Mouse (Mus musculus) embryonic facial prominence, embryonic 15.5 days (tissue): ENCODE results near the gene Ccdc87. TPM values are rescaled to one million over a fixed set of nuclear protein-coding genes. Genes with fewer than 3 reads are reported as not detected.
A peak's percentile ranks its signal among the peaks of the same experiment; 100 is the strongest.
"Not testable (repeated sequence)": the region's sequence is repeated elsewhere in the genome, so short reads cannot be mapped to it uniquely, and the experiment has no call there.

Source experiments
- ATAC-seq: fragments of 200-750 bp; cut with Nextera tagmentation; 2 replicates; pipeline ENCODE4 v1.8.0; 2017; ENCODE audit warnings: low read depth, moderate TSS enrichment; ENCODE audit not compliant: insufficient number of reproducible peaks, low FRiP score, low TSS enrichment
- H3K27ac ChIP-seq: fragments of 300-500 bp; sonication (generic); replicated peaks from 2 replicates; pipeline ENCODE4 v1.5.1; 2015; ENCODE audit warnings: mild to moderate bottlenecking, inconsistent platforms
- H3K27me3 ChIP-seq: fragments of 300-500 bp; sonication (generic); 2 replicates; pipeline ENCODE4 v1.6.1; 2015; ENCODE audit warnings: inconsistent platforms
- H3K36me3 ChIP-seq: fragments of 300-500 bp; sonication (generic); 2 replicates; pipeline ENCODE4 v1.6.1; 2015; ENCODE audit warnings: mild to moderate bottlenecking, inconsistent platforms
- H3K4me1 ChIP-seq: fragments of 300-500 bp; sonication (generic); 2 replicates; pipeline ENCODE4 v1.6.1; 2015; ENCODE audit warnings: inconsistent platforms
- H3K4me2 ChIP-seq: fragments of 300-500 bp; sonication (generic); replicated peaks from 2 replicates; pipeline ENCODE4 v1.6.1; 2015; ENCODE audit warnings: mild to moderate bottlenecking, inconsistent platforms
- H3K4me3 ChIP-seq: fragments of 300-500 bp; sonication (generic); replicated peaks from 2 replicates; pipeline ENCODE4 v1.5.1; 2015; ENCODE audit warnings: mild to moderate bottlenecking, inconsistent platforms
- H3K9ac ChIP-seq: fragments of 300-500 bp; sonication (generic); 2 replicates; pipeline ENCODE4 v1.6.1; 2015; ENCODE audit warnings: inconsistent platforms
- H3K9me3 ChIP-seq: fragments of 300-500 bp; sonication (generic); replicated peaks from 2 replicates; pipeline ENCODE4 v1.6.1; 2016; ENCODE audit warnings: inconsistent platforms
- WGBS: fragments of 180-500 bp; shearing (Covaris S2); methylation state at CpG from one replicate; pipeline ENCODE4 v1.1.7; 2015; 5-methylcytosine and 5-hydroxymethylcytosine counted together
- polyA plus RNA-seq: library from polyadenylated mRNA; unstranded; fragments of >200 nt; fragmentation: Nextera tagmentation; extraction: Ambion mirVana; gene quantifications from 2 replicates; pipeline ENCODE4 v1.2.1, GENCODE M21; 2015

Gene Ccdc87
- polyA plus RNA-seq, 1 experiment from 2014 or later: 1.9 TPM

GRCm38 (mm10) chr19:4865147-4865546 is 26.0 kb downstream of the Ccdc87 start:
- H3K27me3 ChIP-seq: no peaks in the 10 kb centered on the region
- no peak overlapping the region for H3K27ac ChIP-seq
- peaks cover 10% of the 10 kb centered on the region; the same call in 1 of the 2 replicates for H3K36me3 ChIP-seq
- peaks cover 3% of the 10 kb centered on the region; the same call in 1 of the 2 replicates for H3K4me1 ChIP-seq
- H3K4me2 ChIP-seq: peak overlapping the region; percentile 38
- ATAC-seq: no peak
- H3K4me3 ChIP-seq: no peak overlapping the region
- H3K9ac ChIP-seq: 0 out of 2 replicates have a peak overlapping the region, but pooled peaks have one; percentile 23
- no peaks in the 10 kb centered on the region for H3K9me3 ChIP-seq
- 3% methylated on average over 17 of the region's 17 CpGs for WGBS

- H3K27me3 ChIP-seq, H3K4me3 ChIP-seq, H3K4me2 ChIP-seq, ATAC-seq, H3K9me3 ChIP-seq, H3K9ac ChIP-seq, H3K27ac ChIP-seq, H3K36me3 ChIP-seq: not testable (repeated sequence)
- H3K4me1 ChIP-seq: peaks cover 20% of the 10 kb centered on the region
- 72% methylated on average over 1 of the region's 1 CpGs for WGBS
Observed at GRCm38 (mm10) chr19:4874613-4875012, 35.4 kb downstream of the Ccdc87 start.

- no peak overlapping the region for H3K27ac ChIP-seq
- H3K4me3 ChIP-seq: no peak overlapping the region
- H3K4me2 ChIP-seq: no peak overlapping the region
- no peaks in the 10 kb centered on the region for H3K27me3 ChIP-seq
- no peaks in the 10 kb centered on the region for H3K9me3 ChIP-seq
- 73% methylated on average over 3 of the region's 4 CpGs for WGBS
- H3K4me1 ChIP-seq: peaks cover 23% of the 10 kb centered on the region
- H3K9ac ChIP-seq: no peak overlapping the region
- H3K36me3 ChIP-seq: no peaks in the 10 kb centered on the region
- no peak for ATAC-seq
Observed at GRCm38 (mm10) chr19:4876241-4876640, 37.1 kb downstream of the Ccdc87 start.

- H3K4me3 ChIP-seq: peak overlapping the region; percentile 82; the same call in 1 of the 2 replicates
- WGBS: 48% methylated on average over 3 of the region's 3 CpGs
- no peaks in the 10 kb centered on the region for H3K9me3 ChIP-seq
- peak overlapping the region; percentile 94; the same call in 1 of the 2 replicates for H3K4me2 ChIP-seq
- H3K27me3 ChIP-seq: no peaks in the 10 kb centered on the region
- H3K36me3 ChIP-seq: no peaks in the 10 kb centered on the region
- no peak for ATAC-seq
- 0 out of 2 replicates have a peak overlapping the region, but pooled peaks have one; percentile 48 for H3K27ac ChIP-seq
- H3K4me1 ChIP-seq: peaks cover 23% of the 10 kb centered on the region
- no peak overlapping the region for H3K9ac ChIP-seq
Observed at GRCm38 (mm10) chr19:4876755-4877154, 37.6 kb downstream of the Ccdc87 start.

- 2% methylated on average over 17 of the region's 17 CpGs for WGBS
- H3K27me3 ChIP-seq: no peaks in the 10 kb centered on the region
- H3K4me1 ChIP-seq: peaks cover 23% of the 10 kb centered on the region
- no peaks in the 10 kb centered on the region for H3K9me3 ChIP-seq
- peak within 1 kb of the TSS; percentile 78 for H3K27ac ChIP-seq
- H3K4me3 ChIP-seq: peak within 1 kb of the TSS; percentile 82
- H3K9ac ChIP-seq: peak within 1 kb of the TSS; percentile 91
- peaks cover 2% of the 10 kb centered on the region; the same call in 1 of the 2 replicates for H3K36me3 ChIP-seq
- H3K4me2 ChIP-seq: peak within 1 kb of the TSS; percentile 94
- ATAC-seq: peak; percentile 25; the same call in 1 of the 2 replicates
Observed at GRCm38 (mm10) chr19:4877785-4878184, 38.6 kb downstream of the Ccdc87 start, which contains the start of gene Actn3. Actn3 (minus strand) TSS chr19:4877909.

GRCm38 (mm10) chr19:4878405-4879323 is 39.5 kb downstream of the Ccdc87 start, which contains the start of gene Zdhhc24:
Zdhhc24 (plus strand) TSS chr19:4878668.
- Histone ChIP-seq H3K4me2 (peak within 1 kb of the TSS; percentile 94), H3K9me3 (no peaks in the 10 kb centered on the region), H3K9ac (peak within 1 kb of the TSS; percentile 91), H3K27ac (peak within 1 kb of the TSS; percentile 78), H3K4me1 (peaks cover 23% of the 10 kb centered on the region), H3K27me3 (no peaks in the 10 kb centered on the region), H3K36me3 (peaks cover 8% of the 10 kb centered on the region; the same call in 1 of the 2 replicates), H3K4me3 (peak within 1 kb of the TSS; percentile 82)
- WGBS: under 1% methylated on average over 52 of the region's 52 CpGs
- ATAC-seq: peak; percentile 93

GRCm38 (mm10) chr19:4879324-4879703 is 40.1 kb downstream of the Ccdc87 start:
- Histone ChIP-seq H3K4me2 (peak overlapping the region; percentile 94), H3K9ac (peak overlapping the region; percentile 91), H3K4me1 (peaks cover 23% of the 10 kb centered on the region), H3K27ac (no peak overlapping the region), H3K27me3 (no peaks in the 10 kb centered on the region), H3K36me3 (peaks cover 11% of the 10 kb centered on the region), H3K9me3 (no peaks in the 10 kb centered on the region), H3K4me3 (peak overlapping the region; percentile 82)
- WGBS: 44% methylated on average over 10 of the region's 10 CpGs
- no peak for ATAC-seq

- ATAC-seq: no peak
- 83% methylated on average over 4 of the region's 4 CpGs for WGBS
- H3K9me3 ChIP-seq: no peaks in the 10 kb centered on the region
Observed at GRCm38 (mm10) chr19:4883961-4884360, 44.8 kb downstream of the Ccdc87 start.

GRCm38 (mm10) chr19:4889791-4890190 is 50.6 kb downstream of the Ccdc87 start:
- H3K9ac ChIP-seq: no peak overlapping the region
- no peak overlapping the region for H3K27ac ChIP-seq
- no peaks in the 10 kb centered on the region for H3K4me1 ChIP-seq
- ATAC-seq: no peak
- no peaks in the 10 kb centered on the region for H3K9me3 ChIP-seq
- peaks cover 13% of the 10 kb centered on the region for H3K36me3 ChIP-seq
- 79% methylated on average over 10 of the region's 10 CpGs for WGBS
- H3K27me3 ChIP-seq: no peaks in the 10 kb centered on the region
- no peak overlapping the region for H3K4me2 ChIP-seq
- no peak overlapping the region for H3K4me3 ChIP-seq

More at GRCm38 (mm10) chr19:4883961-4884360, 44.8 kb downstream of the Ccdc87 start:
- Histone ChIP-seq H3K4me2 (no peak overlapping the region), H3K4me1 (peaks cover 6% of the 10 kb centered on the region; the same call in 1 of the 2 replicates), H3K36me3 (peaks cover 11% of the 10 kb centered on the region), H3K27ac (no peak overlapping the region), H3K4me3 (no peak overlapping the region), H3K27me3 (no peaks in the 10 kb centered on the region), H3K9ac (no peak overlapping the region)

GRCm38 (mm10) chr19:4891798-4892197 is 52.6 kb downstream of the Ccdc87 start:
- 70% methylated on average over 3 of the region's 3 CpGs for whole genome bisulfite sequencing
- no peak overlapping the region for H3K27ac ChIP-seq
- no peaks in the 10 kb centered on the region for H3K4me1 ChIP-seq
- H3K27me3 ChIP-seq: no peaks in the 10 kb centered on the region
- no peak overlapping the region for H3K9ac ChIP-seq
- no peak overlapping the region for H3K4me2 ChIP-seq
- ATAC-seq: no peak
- no peak overlapping the region for H3K4me3 ChIP-seq
- H3K36me3 ChIP-seq: peaks cover 13% of the 10 kb centered on the region
- H3K9me3 ChIP-seq: no peaks in the 10 kb centered on the region
